Mouse (Mus musculus): Measurements from ENCODE around the gene Dctn2. TPM values are rescaled to one million over a fixed set of nuclear protein-coding genes. Genes with fewer than 3 reads are reported as not detected.

Dctn2 gene
- total and polyA plus RNA-seq, 3 experiments = 240 to 297 TPM; not detected in 1

- TF ChIP-seq JUND (IDR thresholded peaks at IDR 0.05; ENCODE audit: low read depth, low read length) (no peak), MAZ (IDR thresholded peaks at IDR 0.05; ENCODE audit: low read depth, low read length) (peak; percentile 98), ZNF384 (IDR thresholded peaks at IDR 0.05; ENCODE audit: low read depth, low read length) (peak; percentile 90), CTCF (IDR thresholded peaks at IDR 0.05 in 2 of 3, conservative IDR thresholded peaks at IDR 0.05 in 1 of 3; ENCODE audit: control insufficient read depth in 1 of 3, insufficient read depth in 1 of 3, low read depth in 2 of 3, low read length in 3 of 3, poor library complexity in 1 of 3, severe bottlenecking in 1 of 3) (no peak), TBP (IDR thresholded peaks at IDR 0.05; ENCODE audit: low read depth, low read length) (peak; percentile 63), ZMIZ1 (IDR thresholded peaks at IDR 0.05; ENCODE audit: low read depth, low read length) (no peak), EP300 (IDR thresholded peaks at IDR 0.05; ENCODE audit: low read depth in 1 of 2, low read length in 2 of 2) (peak; percentile 6 to 43; a peak in 3 of 4 replicates), CHD1 (IDR thresholded peaks at IDR 0.05; ENCODE audit: low read depth, low read length) (no peak), NELFE (IDR thresholded peaks at IDR 0.05; ENCODE audit: low read depth, low read length) (no peak; the same call in 1 of the 2 replicates), E2F4 (IDR thresholded peaks at IDR 0.05; ENCODE audit: borderline replicate concordance, low read depth, low read length) (no peak)
Observed at GRCm38 (mm10) chr10:127323131-127323855, 57.1 kb downstream of the Dctn2 start (continued).

- TF ChIP-seq BHLHE40 (IDR thresholded peaks at IDR 0.05; ENCODE audit: borderline replicate concordance, low read depth, low read length) (no peak), MYC (IDR thresholded peaks at IDR 0.05; ENCODE audit: low read depth, low read length) (0 out of 2 replicates have a peak, but pooled peaks have one; percentile 40), NRF1 (IDR thresholded peaks at IDR 0.05; ENCODE audit: insufficient read depth, low read depth, low read length, poor library complexity, severe bottlenecking) (no peak), HCFC1 (IDR thresholded peaks at IDR 0.05; ENCODE audit: low read depth, low read length) (0 out of 2 replicates have a peak, but pooled peaks have one; percentile 44), MAFK (IDR thresholded peaks at IDR 0.05; ENCODE audit: borderline replicate concordance, low read depth, low read length) (no peak), RCOR1 (IDR thresholded peaks at IDR 0.05; ENCODE audit: low read depth, low read length) (0 out of 2 replicates have a peak, but pooled peaks have one; percentile 8), MAX (IDR thresholded peaks at IDR 0.05; ENCODE audit: low read length) (peak; percentile 38; the same call in 1 of the 2 replicates), SIN3A (IDR thresholded peaks at IDR 0.05; ENCODE audit: low read length) (peak; percentile 45; the same call in 1 of the 2 replicates), SMC3 (IDR thresholded peaks at IDR 0.05; ENCODE audit: low read depth, low read length) (peak; percentile 55), USF2 (IDR thresholded peaks at IDR 0.05; ENCODE audit: borderline replicate concordance in 1 of 2, insufficient read depth in 1 of 2, low read depth in 1 of 2, low read length in 2 of 2) (no peak), KAT2A (conservative IDR thresholded peaks at IDR 0.05; ENCODE audit: low read depth, low read length) (no peak), CTCF (IDR thresholded peaks at IDR 0.05 in 2 of 3, conservative IDR thresholded peaks at IDR 0.05 in 1 of 3; ENCODE audit: control insufficient read depth in 1 of 3, insufficient read depth in 1 of 3, low read depth in 2 of 3, low read length in 3 of 3, poor library complexity in 1 of 3, severe bottlenecking in 1 of 3) (peak; percentile 49 to 66 (median 60)), RAD21 (IDR thresholded peaks at IDR 0.05; ENCODE audit: low read depth, low read length) (peak; percentile 15)
- Histone ChIP-seq H3K9me3 (replicated peaks; ENCODE audit: insufficient read depth, low read length) (no peaks in the 10 kb centered on the region), H3K27me3 (ENCODE audit: control insufficient read depth in 1 of 2, insufficient read depth in 2 of 2, low read length in 2 of 2) (no peaks in the 10 kb centered on the region), H3K36me3 (ENCODE audit: control insufficient read depth in 1 of 2, insufficient read depth in 2 of 2, low read length in 2 of 2) (peaks cover 0 to 8% of the 10 kb centered on the region in 2 experiments; a peak in 2 of 4 replicates), H3K79me2 (ENCODE audit: control insufficient read depth, insufficient read depth, low read length, poor library complexity) (peaks cover 2% of the 10 kb centered on the region; the same call in 1 of the 2 replicates), H3K27ac (ENCODE audit: control insufficient read depth, low read depth, low read length) (no peak overlapping the region), H3K4me3 (ENCODE audit: control insufficient read depth in 1 of 2, insufficient read depth in 1 of 2, low read depth in 2 of 2, low read length in 2 of 2) (peak overlapping the region; percentile 53 to 89), H3K9ac (ENCODE audit: control insufficient read depth, low read depth, low read length, poor library complexity, severe bottlenecking) (no peak overlapping the region), H3K4me1 (ENCODE audit: control insufficient read depth in 1 of 2, insufficient read depth in 2 of 2, low read length in 2 of 2) (peaks cover 8 to 15% of the 10 kb centered on the region in 2 experiments)
- DNase-seq (ENCODE audit: low read depth, low spot score) = peak; percentile 91
Observed at GRCm38 (mm10) chr10:127324495-127324894, 58.3 kb downstream of the Dctn2 start.

Measured in MEL (cell line).